Mouse (Mus musculus) frontal cortex, postnatal 14 days (tissue): Measurements from ENCODE around the gene Srgap2.
A peak's percentile ranks its signal among the peaks of the same experiment; 100 is the strongest.

Source experiments
- DNase-seq, 2 experiments: peaks; one replicate each; pipeline ENCODE4 v3.0.0; 2022; ENCODE audit warnings: low spot score in 2 of 2

Srgap2 gene

GRCm38 (mm10) chr1:131417821-131418660 is 109.1 kb downstream of the Srgap2 start:
- DNase-seq: no peak

GRCm38 (mm10) chr1:131417059-131417750 is 109.9 kb downstream of the Srgap2 start:
- DNase-seq: no peak

GRCm38 (mm10) chr1:131403567-131403966 is 123.6 kb downstream of the Srgap2 start:
- DNase-seq: no peak

GRCm38 (mm10) chr1:131400844-131401243 is 126.3 kb downstream of the Srgap2 start:
- no peak for DNase-seq

GRCm38 (mm10) chr1:131398181-131398580 is 129.0 kb downstream of the Srgap2 start:
- DNase-seq: no peak

GRCm38 (mm10) chr1:131384406-131384805 is 142.7 kb downstream of the Srgap2 start:
- DNase-seq: no peak

GRCm38 (mm10) chr1:131382184-131382583 is 145.0 kb downstream of the Srgap2 start:
- no peak for DNase-seq

- DNase-seq: no peak
Measured at GRCm38 (mm10) chr1:131380254-131380653, 146.9 kb downstream of the Srgap2 start.

- no peak for DNase-seq
Measured at GRCm38 (mm10) chr1:131378914-131379474, 148.2 kb downstream of the Srgap2 start.

- DNase-seq: no peak
Measured at GRCm38 (mm10) chr1:131378081-131378913, 148.9 kb downstream of the Srgap2 start.

- DNase-seq: no peak
Measured at GRCm38 (mm10) chr1:131365832-131366231, 161.3 kb downstream of the Srgap2 start.

GRCm38 (mm10) chr1:131364432-131364831 is 162.7 kb downstream of the Srgap2 start:
- no peak for DNase-seq

GRCm38 (mm10) chr1:131363887-131364286 is 163.3 kb downstream of the Srgap2 start:
- no peak for DNase-seq

GRCm38 (mm10) chr1:131362089-131362488 is 165.1 kb downstream of the Srgap2 start:
- DNase-seq: no peak

- no peak for DNase-seq
Measured at GRCm38 (mm10) chr1:131360800-131361199, 166.4 kb downstream of the Srgap2 start.

- no peak for DNase-seq
Measured at GRCm38 (mm10) chr1:131359609-131360008, 167.5 kb downstream of the Srgap2 start.

GRCm38 (mm10) chr1:131357213-131357612 is 169.9 kb downstream of the Srgap2 start:
- DNase-seq: no peak

- DNase-seq: peak; percentile 22 to 41
Measured at GRCm38 (mm10) chr1:131351436-131351835, 175.7 kb downstream of the Srgap2 start.

GRCm38 (mm10) chr1:131349993-131350510 is 177.1 kb downstream of the Srgap2 start:
- no peak for DNase-seq

- DNase-seq: no peak
Measured at GRCm38 (mm10) chr1:131347708-131348107, 179.4 kb downstream of the Srgap2 start.

- DNase-seq: no peak
Measured at GRCm38 (mm10) chr1:131346916-131347555, 180.1 kb downstream of the Srgap2 start.
